Mouse (Mus musculus) gastrocnemius, postnatal 4 days (tissue): ENCODE results near the gene Olfr147. TPM values are rescaled to one million over a fixed set of nuclear protein-coding genes. Genes with fewer than 3 reads are reported as not detected.
"Not testable (repeated sequence)": the region's sequence is repeated elsewhere in the genome, so short reads cannot be mapped to it uniquely, and the experiment has no call there.

Experiments
- DNase-seq, 2 experiments: peaks; one replicate each; pipeline ENCODE4 v3.0.0; 2021 to 2022; ENCODE audit warnings: low spot score in 2 of 2, mixed read lengths in 2 of 2
- long read RNA-seq, 2 experiments: library from polyadenylated mRNA; stranded (forward); transcript quantifications; one replicate each; pipeline ENCODE4 v2.0.0; 2021
- total RNA-seq, 2 experiments: library from RNA; stranded (reverse); gene quantifications; 2 replicates each; pipeline ENCODE4 v1.2.3; 2021

Olfr147 gene
- not detected for total RNA-seq
- long read RNA-seq, experiment 1 = 0 reads
- long read RNA-seq, experiment 2 = 0 reads

- no peak for DNase-seq
These were observed at the start of gene Olfr147 for GRCm38 (mm10) chr9:38401398-38401797. TSS of gene Olfr147 (plus strand) at chr9:38401698.

- DNase-seq = no peak
These were observed 34.9 kb upstream of the Olfr147 start, which contains the start of gene Olfr250 for GRCm38 (mm10) chr9:38366596-38366995. TSS of gene Olfr250 (plus strand) at chr9:38366896.

GRCm38 (mm10) chr9:38376786-38377185 lies 24.7 kb upstream of the Olfr147 start, which contains the start of gene Olfr251:
TSS of gene Olfr251 (plus strand) at chr9:38377086.
- no peak for DNase-seq

GRCm38 (mm10) chr9:38407502-38407901 lies 6.0 kb downstream of the Olfr147 start:
- DNase-seq = not testable (repeated sequence)

- DNase-seq = not testable (repeated sequence)
These were observed 12.0 kb downstream of the Olfr147 start for GRCm38 (mm10) chr9:38413502-38413901.

GRCm38 (mm10) chr9:38423801-38424200 lies 22.3 kb downstream of the Olfr147 start:
- DNase-seq = no peak

- DNase-seq = no peak
These were observed 25.5 kb downstream of the Olfr147 start for GRCm38 (mm10) chr9:38427026-38427425.

GRCm38 (mm10) chr9:38429155-38429554 lies 27.7 kb downstream of the Olfr147 start, which contains the start of gene Olfr901:
TSS of gene Olfr901 (plus strand) at chr9:38429455.
- DNase-seq = no peak

- DNase-seq = no peak
These were observed 45.9 kb downstream of the Olfr147 start, which contains the start of gene Olfr902 for GRCm38 (mm10) chr9:38447352-38447751. TSS of gene Olfr902 (plus strand) at chr9:38447652.

Other genes starting within 250 kb of the Olfr147 start
- not detected for gene Olfr891, start 220.9 kb upstream of the Olfr147 start, total RNA-seq
- gene Olfr893, start 193.3 kb upstream of the Olfr147 start, total RNA-seq = not detected
- gene Olfr894, start 183.6 kb upstream of the Olfr147 start, total RNA-seq = not detected
- gene Olfr143, start 148.9 kb upstream of the Olfr147 start, total RNA-seq = not detected
- not detected for gene Olfr895, start 133.8 kb upstream of the Olfr147 start, total RNA-seq
- not detected for gene Olfr896-ps1, start 110.6 kb upstream of the Olfr147 start, total RNA-seq
- not detected for gene Olfr25, start 72.6 kb upstream of the Olfr147 start, total RNA-seq
- gene Olfr898, start 53.3 kb upstream of the Olfr147 start, total RNA-seq = not detected
- not detected for gene Olfr250, start 34.8 kb upstream of the Olfr147 start, total RNA-seq
- not detected for gene Olfr251, start 24.6 kb upstream of the Olfr147 start, total RNA-seq
- gene Olfr901, start 27.8 kb downstream of the Olfr147 start, total RNA-seq = not detected
- not detected for gene Olfr902, start 46.0 kb downstream of the Olfr147 start, total RNA-seq
- gene Olfr904, start 61.4 kb downstream of the Olfr147 start, total RNA-seq = not detected
- under 1 TPM in 1 of 2 experiments, not detected in 1; 0.07 TPM for gene Olfr905, start 69.4 kb downstream of the Olfr147 start, total RNA-seq
- not detected for gene Olfr906, start 85.4 kb downstream of the Olfr147 start, total RNA-seq
- not detected for gene Olfr907, start 94.1 kb downstream of the Olfr147 start, total RNA-seq
- gene Olfr911-ps1, start 119.9 kb downstream of the Olfr147 start, total RNA-seq = not detected
- not detected for gene Olfr910, start 136.2 kb downstream of the Olfr147 start, total RNA-seq
- gene Olfr912, start 178.5 kb downstream of the Olfr147 start, total RNA-seq = not detected
- not detected for gene Olfr913, start 191.1 kb downstream of the Olfr147 start, total RNA-seq
- gene Olfr914, start 203.4 kb downstream of the Olfr147 start, total RNA-seq = not detected